Mouse (Mus musculus) ES-Bruce4 (cell line): ENCODE data around the gene Kat7.

ENCODE experiments used
- CTCF ChIP-seq: IDR thresholded peaks from one replicate; pipeline ENCODE4 v1.8.1; 2011; ENCODE audit warnings: low read depth, low read length
- EP300 ChIP-seq: IDR thresholded peaks from 2 replicates; pipeline ENCODE4 v1.6.1; 2011; ENCODE audit warnings: low read depth, low read length; ENCODE audit not compliant: insufficient read depth
- POLR2A ChIP-seq: IDR thresholded peaks from one replicate; pipeline ENCODE4 v1.8.1; 2011; ENCODE audit warnings: low read length; ENCODE audit not compliant: insufficient read depth

GRCm38 (mm10) chr11:95354945-95355660, 45.1 kb upstream of the Kat7 start:
- TF ChIP-seq CTCF (no peak), POLR2A (no peak), EP300 (no peak)
